Mouse (Mus musculus) limb, embryonic 11.5 days (tissue): ENCODE data around the gene Vangl1. TPM values are rescaled to one million over a fixed set of nuclear protein-coding genes. Genes with fewer than 3 reads are reported as not detected.

Experiments used
- ATAC-seq: fragments of 200-750 bp; cut with Nextera tagmentation; 2 replicates; pipeline ENCODE4 v1.8.0; 2017; ENCODE audit warnings: low read depth; ENCODE audit not compliant: insufficient number of reproducible peaks, low FRiP score, low TSS enrichment
- DNase-seq: peaks from one replicate; pipeline ENCODE4 v3.0.0-alpha.2; 2015; ENCODE audit warnings: low spot score
- H3K27ac ChIP-seq: fragments of 300-500 bp; sonication (generic); replicated peaks from 2 replicates; pipeline ENCODE4 v1.5.1; 2014; ENCODE audit warnings: low read depth, mild to moderate bottlenecking, low read length
- H3K27me3 ChIP-seq: fragments of 300-500 bp; sonication (generic); 2 replicates; pipeline ENCODE4 v1.6.1; 2014; ENCODE audit warnings: mild to moderate bottlenecking, low read length, mixed read lengths; ENCODE audit not compliant: control insufficient read depth, insufficient read depth
- H3K36me3 ChIP-seq: fragments of 300-500 bp; sonication (generic); 2 replicates; pipeline ENCODE4 v1.6.1; 2014; ENCODE audit warnings: mild to moderate bottlenecking, low read length, moderate library complexity, mixed read lengths; ENCODE audit not compliant: control insufficient read depth, insufficient read depth
- H3K4me1 ChIP-seq: fragments of 300-500 bp; sonication (generic); 2 replicates; pipeline ENCODE4 v1.6.1; 2014; ENCODE audit warnings: low read length, mixed read lengths; ENCODE audit not compliant: control insufficient read depth, insufficient read depth
- H3K4me2 ChIP-seq: fragments of 300-500 bp; sonication (generic); 2 replicates; pipeline ENCODE4 v1.6.1; 2014; ENCODE audit warnings: low read depth, mild to moderate bottlenecking, moderate library complexity; ENCODE audit not compliant: severe bottlenecking
- H3K4me3 ChIP-seq: fragments of 300-500 bp; sonication (generic); 2 replicates; pipeline ENCODE4 v1.5.1; 2014; ENCODE audit warnings: low read depth, low read length
- H3K9ac ChIP-seq: fragments of 300-500 bp; sonication (generic); 2 replicates; pipeline ENCODE4 v1.6.1; 2014; ENCODE audit warnings: mild to moderate bottlenecking, low read length
- H3K9me3 ChIP-seq: fragments of 300-500 bp; sonication (generic); 2 replicates; pipeline ENCODE4 v1.6.1; 2016; ENCODE audit warnings: low read length; ENCODE audit not compliant: control insufficient read depth
- WGBS: fragments of 180-500 bp; shearing (Covaris S2); extraction: QIAGEN DNeasy Blood & Tissue Kit; methylation state at CpG from one replicate; pipeline ENCODE4 v1.1.7; 2014; 5-methylcytosine and 5-hydroxymethylcytosine counted together
- polyA plus RNA-seq: library from polyadenylated mRNA; unstranded; fragments of >200 nt; fragmentation: Nextera tagmentation; extraction: Ambion mirVana; gene quantifications from 2 replicates; pipeline ENCODE4 v1.2.1, GENCODE M21; 2014

Gene Vangl1
- polyA plus RNA-seq, 1 experiment from 2014 or later: 15.4 TPM

DNA sequence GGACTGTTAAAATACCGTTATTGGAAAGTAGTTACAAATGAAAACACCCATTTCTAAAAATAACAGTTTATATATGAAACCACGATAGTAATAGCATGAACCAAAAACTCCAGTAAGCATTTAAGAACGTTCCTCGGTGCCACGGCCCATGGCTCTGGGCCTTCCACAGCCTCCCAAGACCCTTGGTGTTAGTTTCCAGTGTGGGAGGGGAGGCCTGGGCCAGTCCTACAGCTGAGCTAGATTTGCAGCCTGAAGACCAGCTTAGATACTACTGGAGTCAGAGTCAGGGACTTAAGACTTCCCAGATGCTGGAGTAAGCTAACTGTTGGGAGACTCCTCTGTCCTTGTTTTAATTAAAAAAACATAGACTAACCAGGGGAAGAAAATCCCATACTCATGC lies 28.4 kb downstream of the Vangl1 start:
- H3K9ac ChIP-seq: no peak overlapping the region
- H3K4me1 ChIP-seq: peaks cover 3% of the 10 kb centered on the region
- no peaks in the 10 kb centered on the region for H3K36me3 ChIP-seq
- H3K9me3 ChIP-seq: no peaks in the 10 kb centered on the region
- DNase-seq (no peak), ATAC-seq (no peak)
- H3K4me3 ChIP-seq: no peak overlapping the region
- H3K27ac ChIP-seq: no peak overlapping the region
- H3K27me3 ChIP-seq: no peaks in the 10 kb centered on the region
- no peak overlapping the region for H3K4me2 ChIP-seq
- 83% methylated on average over 5 of the region's 5 CpGs for WGBS

DNA sequence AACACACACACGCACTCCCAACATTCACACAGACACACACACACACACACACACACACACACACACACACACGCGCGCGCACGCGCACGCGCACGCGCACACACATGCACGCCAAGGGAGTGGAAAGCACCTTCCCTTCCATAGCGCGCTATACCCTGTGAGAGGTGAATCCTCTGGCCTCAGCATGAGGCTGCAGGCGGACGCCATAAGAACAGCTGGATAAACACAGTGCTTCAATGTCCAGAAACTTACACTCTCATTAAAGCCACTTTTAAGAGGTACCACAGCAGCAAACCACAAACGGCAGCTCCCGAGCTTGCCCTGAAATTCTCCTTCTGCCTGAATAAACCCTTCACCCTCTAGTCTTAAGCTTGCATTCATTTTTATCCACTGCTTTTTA lies 28.8 kb downstream of the Vangl1 start:
- Histone ChIP-seq H3K4me1 (peaks cover 3% of the 10 kb centered on the region), H3K4me2 (no peak overlapping the region), H3K36me3 (no peaks in the 10 kb centered on the region), H3K27me3 (no peaks in the 10 kb centered on the region), H3K4me3 (no peak overlapping the region), H3K9me3 (no peaks in the 10 kb centered on the region), H3K27ac (no peak overlapping the region), H3K9ac (no peak overlapping the region)
- ATAC-seq (no peak), DNase-seq (no peak)
- WGBS: 83% methylated on average over 17 of the region's 18 CpGs

DNA sequence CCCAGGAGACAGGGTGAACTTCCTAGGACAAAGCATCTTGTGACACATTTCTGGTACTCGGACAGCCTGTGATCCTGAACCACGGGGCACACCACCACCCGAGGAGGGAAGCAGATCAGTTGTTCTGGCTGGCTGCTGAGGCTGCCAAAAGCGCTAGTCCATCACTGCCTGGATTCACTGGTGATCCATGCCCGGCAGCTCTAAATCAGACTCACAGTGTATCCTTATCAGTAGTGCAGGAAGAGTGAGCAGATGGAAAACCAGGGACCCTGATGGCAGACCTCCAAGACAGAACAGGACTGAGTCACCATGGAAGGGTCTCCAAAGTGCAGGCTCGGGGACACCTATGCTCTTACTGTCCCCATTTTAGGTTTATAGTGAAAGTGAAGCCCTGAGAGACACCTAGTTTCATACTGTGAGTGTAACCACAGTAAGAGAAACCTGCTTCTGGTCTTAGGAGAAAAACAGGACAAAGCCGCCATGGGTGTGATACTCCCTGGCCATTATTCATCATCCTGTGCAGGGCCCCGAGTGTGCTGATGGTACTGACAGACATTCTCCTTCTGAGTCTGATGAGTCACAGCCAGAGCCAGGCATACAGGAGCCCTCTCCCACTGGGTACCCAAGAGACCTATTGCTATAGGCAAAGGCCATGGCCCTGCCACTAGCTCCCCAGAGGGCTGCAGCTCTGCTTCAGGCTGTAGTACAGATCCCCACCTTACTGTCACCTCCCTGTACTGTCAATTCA lies 30.2 kb downstream of the Vangl1 start:
- Histone ChIP-seq H3K36me3 (no peaks in the 10 kb centered on the region), H3K9me3 (no peaks in the 10 kb centered on the region), H3K4me1 (peaks cover 3% of the 10 kb centered on the region), H3K27me3 (no peaks in the 10 kb centered on the region), H3K27ac (no peak overlapping the region), H3K4me3 (no peak overlapping the region), H3K4me2 (no peak overlapping the region), H3K9ac (no peak overlapping the region)
- no peak for DNase-seq
- no peak for ATAC-seq
- WGBS: 78% methylated on average over 8 of the region's 8 CpGs

DNA sequence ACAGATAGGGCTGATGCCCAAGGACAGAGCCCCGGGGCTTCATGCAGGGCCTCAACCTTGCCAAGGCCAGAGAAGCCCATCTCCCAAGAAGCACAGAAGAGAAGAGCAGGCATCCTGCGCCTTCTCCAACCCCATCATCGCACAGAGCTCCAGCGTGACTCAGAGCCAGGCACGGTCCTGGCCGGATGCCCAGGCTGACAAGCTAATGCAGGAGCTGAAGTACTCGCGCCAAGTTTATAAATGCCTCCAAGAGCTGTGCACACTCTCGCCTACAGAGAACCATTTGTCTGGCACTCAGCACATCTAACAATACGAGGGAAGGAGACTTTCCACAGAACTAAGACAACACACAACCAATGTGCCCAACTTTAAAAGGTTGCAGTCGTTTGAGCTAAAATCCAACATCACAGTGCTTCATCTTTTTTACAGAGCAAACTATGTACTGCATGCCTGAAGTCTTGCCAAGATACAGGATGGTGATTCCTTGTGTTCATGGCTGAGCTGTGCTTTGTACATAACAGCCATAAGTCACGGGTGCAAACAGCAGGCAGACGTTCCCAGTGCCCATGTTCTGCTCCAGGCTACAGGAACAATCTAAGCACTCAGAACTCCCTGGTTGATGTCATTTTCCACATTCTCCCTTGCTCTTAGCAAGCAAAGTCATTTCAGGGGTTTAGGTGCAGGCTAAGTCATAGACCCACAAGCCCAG lies 35.1 kb downstream of the Vangl1 start:
- Histone ChIP-seq H3K9me3 (no peaks in the 10 kb centered on the region), H3K9ac (no peak overlapping the region), H3K4me1 (no peaks in the 10 kb centered on the region), H3K4me3 (no peak overlapping the region), H3K27ac (no peak overlapping the region), H3K4me2 (no peak overlapping the region), H3K27me3 (no peaks in the 10 kb centered on the region), H3K36me3 (no peaks in the 10 kb centered on the region)
- ATAC-seq (no peak), DNase-seq (no peak)
- 86% methylated on average over 13 of the region's 13 CpGs for WGBS

- no peak overlapping the region for H3K4me2 ChIP-seq
- H3K4me3 ChIP-seq: no peak overlapping the region
- no peaks in the 10 kb centered on the region for H3K9me3 ChIP-seq
- no peaks in the 10 kb centered on the region for H3K36me3 ChIP-seq
- ATAC-seq: no peak
- no peak overlapping the region for H3K27ac ChIP-seq
- no peak for DNase-seq
- H3K4me1 ChIP-seq: no peaks in the 10 kb centered on the region
- no peak overlapping the region for H3K9ac ChIP-seq
- 11% methylated on average over 10 of the region's 10 CpGs for WGBS
- H3K27me3 ChIP-seq: no peaks in the 10 kb centered on the region
Measured at GRCm38 (mm10) chr3:102167555-102168210, 36.8 kb downstream of the Vangl1 start.

GRCm38 (mm10) chr3:102166794-102167193 lies 37.7 kb downstream of the Vangl1 start:
- DNase-seq (no peak), ATAC-seq (no peak)
- Histone ChIP-seq H3K27me3 (no peaks in the 10 kb centered on the region), H3K36me3 (no peaks in the 10 kb centered on the region), H3K27ac (no peak overlapping the region), H3K4me1 (no peaks in the 10 kb centered on the region), H3K9me3 (no peaks in the 10 kb centered on the region), H3K4me2 (no peak overlapping the region; the same call in 1 of the 2 replicates), H3K9ac (no peak overlapping the region), H3K4me3 (no peak overlapping the region)
- WGBS: 80% methylated on average over 8 of the region's 8 CpGs

- no peak overlapping the region for H3K4me3 ChIP-seq
- DNase-seq (no peak), ATAC-seq (no peak)
- H3K27ac ChIP-seq: no peak overlapping the region
- H3K27me3 ChIP-seq: no peaks in the 10 kb centered on the region
- no peaks in the 10 kb centered on the region for H3K36me3 ChIP-seq
- no peaks in the 10 kb centered on the region for H3K9me3 ChIP-seq
- H3K4me2 ChIP-seq: no peak overlapping the region
- H3K4me1 ChIP-seq: no peaks in the 10 kb centered on the region
- no peak overlapping the region for H3K9ac ChIP-seq
- 76% methylated on average over 4 of the region's 4 CpGs for WGBS
Measured at GRCm38 (mm10) chr3:102166287-102166620, 38.2 kb downstream of the Vangl1 start.

GRCm38 (mm10) chr3:102165536-102166286 lies 38.8 kb downstream of the Vangl1 start:
- DNase-seq (no peak), ATAC-seq (no peak)
- Histone ChIP-seq H3K4me2 (no peak overlapping the region), H3K36me3 (no peaks in the 10 kb centered on the region), H3K27ac (no peak overlapping the region), H3K4me1 (no peaks in the 10 kb centered on the region), H3K4me3 (no peak overlapping the region), H3K27me3 (no peaks in the 10 kb centered on the region), H3K9me3 (no peaks in the 10 kb centered on the region), H3K9ac (no peak overlapping the region)
- WGBS: 90% methylated on average over 21 of the region's 21 CpGs
